Mouse (Mus musculus) urinary bladder, postnatal 14 days (tissue): ENCODE data around the gene Olfr731.

Source experiments
- DNase-seq: peaks from one replicate; pipeline ENCODE4 v3.0.0; 2021; ENCODE audit warnings: low spot score

Olfr731 gene

DNA sequence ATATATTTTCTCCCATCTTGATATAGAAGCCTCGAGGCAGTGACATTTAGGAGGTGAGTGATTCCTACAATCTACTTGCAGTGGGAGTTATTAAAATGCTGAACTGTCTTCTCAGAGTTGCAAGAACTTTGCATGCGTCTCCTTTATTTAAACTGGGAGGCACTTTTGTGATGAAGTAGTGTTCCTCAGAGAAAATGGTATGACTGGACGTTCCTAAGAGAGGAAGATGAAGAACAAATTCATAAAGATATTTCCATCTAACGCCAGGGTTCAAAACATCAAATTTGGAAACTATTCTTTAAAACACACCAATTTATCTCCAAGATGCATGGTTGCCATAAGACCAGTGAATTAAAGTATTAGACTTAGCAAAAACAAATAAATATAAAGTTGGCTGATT is at the start of gene Olfr731:
Gene Olfr731 (minus strand): TSS at position 101 of the 400 bp plus-strand sequence.
- DNase-seq: no peak

DNA sequence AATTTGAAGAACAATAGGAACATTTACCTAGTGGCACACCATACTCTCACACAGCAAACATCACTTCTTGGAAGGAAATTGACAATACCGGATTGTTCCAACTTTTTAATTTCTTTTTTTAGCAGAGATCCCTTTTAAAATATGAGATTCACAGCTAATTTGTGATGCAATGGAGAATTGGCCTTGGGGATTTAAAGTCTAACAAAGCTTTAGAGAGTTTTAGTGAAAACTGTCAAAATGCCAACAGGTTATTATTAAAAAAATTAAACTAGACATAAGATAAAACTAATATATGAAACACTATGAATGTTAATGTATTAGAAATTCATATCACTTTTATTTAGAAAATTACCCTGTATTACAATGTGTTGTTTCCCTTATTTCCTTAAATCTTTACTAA is 42.4 kb upstream of the Olfr731 start, which contains the start of gene Olfr732:
Gene Olfr732 (minus strand): TSS at position 101 of the 400 bp plus-strand sequence.
- DNase-seq: no peak

DNA sequence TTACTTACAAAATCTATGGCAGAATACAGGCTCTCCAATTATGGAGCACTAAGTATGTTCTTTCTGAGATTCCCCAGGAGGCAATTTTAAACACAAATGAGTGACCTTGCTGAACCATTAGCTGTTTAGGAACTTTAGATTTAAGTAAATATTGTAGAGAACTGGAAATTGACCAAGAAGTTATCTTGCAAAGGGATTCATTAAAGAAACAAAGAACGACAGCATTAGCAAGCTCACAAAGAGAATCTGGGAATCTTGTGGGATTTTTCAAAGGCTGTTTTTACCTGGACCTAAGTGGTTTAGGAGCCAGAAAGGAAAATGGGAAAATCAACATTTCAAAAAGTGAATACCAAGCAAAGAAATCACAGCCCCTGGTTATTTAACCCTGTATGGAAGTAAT is 53.6 kb downstream of the Olfr731 start, which contains the start of gene Olfr730:
Gene Olfr730 (minus strand): TSS at position 101 of the 400 bp plus-strand sequence.
- no peak for DNase-seq
